Mouse (Mus musculus) lung, postnatal 36 days (tissue): ENCODE measurements around the gene Adgra3.
A peak's percentile ranks its signal among the peaks of the same experiment; 100 is the strongest.

Experiments
- DNase-seq: peaks from one replicate; pipeline ENCODE4 v3.0.0; 2022; ENCODE audit warnings: mixed read lengths

The Adgra3 gene

GRCm38 (mm10) chr5:50031288-50031687 lies 27.5 kb downstream of the Adgra3 start:
- no peak for DNase-seq

- no peak for DNase-seq
Observed at GRCm38 (mm10) chr5:50029662-50030061, 29.1 kb downstream of the Adgra3 start.

- DNase-seq: no peak
Observed at GRCm38 (mm10) chr5:50027561-50027960, 31.2 kb downstream of the Adgra3 start.

- DNase-seq: no peak
Observed at GRCm38 (mm10) chr5:50027001-50027400, 31.8 kb downstream of the Adgra3 start.

GRCm38 (mm10) chr5:50026148-50026547 lies 32.7 kb downstream of the Adgra3 start:
- no peak for DNase-seq

- DNase-seq: no peak
Observed at GRCm38 (mm10) chr5:50024097-50024496, 34.7 kb downstream of the Adgra3 start.

GRCm38 (mm10) chr5:50015987-50016587 lies 42.7 kb downstream of the Adgra3 start:
- DNase-seq: no peak

- DNase-seq: no peak
Observed at GRCm38 (mm10) chr5:50015147-50015697, 43.6 kb downstream of the Adgra3 start.

- DNase-seq: no peak
Observed at GRCm38 (mm10) chr5:50014658-50015057, 44.1 kb downstream of the Adgra3 start.

GRCm38 (mm10) chr5:50013965-50014364 lies 44.8 kb downstream of the Adgra3 start:
- DNase-seq: no peak

- DNase-seq: peak; percentile 9
Observed at GRCm38 (mm10) chr5:50008841-50009240, 50.0 kb downstream of the Adgra3 start.

GRCm38 (mm10) chr5:50006915-50007658 lies 51.7 kb downstream of the Adgra3 start:
- peak; percentile 61 for DNase-seq

- peak; percentile 54 for DNase-seq
Observed at GRCm38 (mm10) chr5:50002269-50002668, 56.5 kb downstream of the Adgra3 start.

GRCm38 (mm10) chr5:49999764-50000163 lies 59.0 kb downstream of the Adgra3 start:
- no peak for DNase-seq

- DNase-seq: no peak
Observed at GRCm38 (mm10) chr5:49997019-49997418, 61.8 kb downstream of the Adgra3 start.

- DNase-seq: no peak
Observed at GRCm38 (mm10) chr5:49996457-49996856, 62.3 kb downstream of the Adgra3 start.

- DNase-seq: peak; percentile 75
Observed at GRCm38 (mm10) chr5:49990737-49991323, 68.0 kb downstream of the Adgra3 start.

GRCm38 (mm10) chr5:49988015-49988798 lies 70.6 kb downstream of the Adgra3 start:
- no peak for DNase-seq

GRCm38 (mm10) chr5:49980727-49981126 lies 78.1 kb downstream of the Adgra3 start:
- DNase-seq: no peak

GRCm38 (mm10) chr5:49979246-49979645 lies 79.6 kb downstream of the Adgra3 start:
- DNase-seq: no peak

- DNase-seq: peak; percentile 87
Observed at GRCm38 (mm10) chr5:49975971-49976370, 82.8 kb downstream of the Adgra3 start.

GRCm38 (mm10) chr5:49974211-49974610 lies 84.6 kb downstream of the Adgra3 start:
- DNase-seq: no peak

GRCm38 (mm10) chr5:49969660-49970059 lies 89.1 kb downstream of the Adgra3 start:
- DNase-seq: peak; percentile 59
